Mouse (Mus musculus): Measurements from ENCODE around the gene Rufy4. TPM values are rescaled to one million over a fixed set of nuclear protein-coding genes. Genes with fewer than 3 reads are reported as not detected.

Rufy4 gene
- polyA plus RNA-seq (2017; shearing (Covaris generic)): under 1 TPM; 0.11 to 0.72 TPM

DNA sequence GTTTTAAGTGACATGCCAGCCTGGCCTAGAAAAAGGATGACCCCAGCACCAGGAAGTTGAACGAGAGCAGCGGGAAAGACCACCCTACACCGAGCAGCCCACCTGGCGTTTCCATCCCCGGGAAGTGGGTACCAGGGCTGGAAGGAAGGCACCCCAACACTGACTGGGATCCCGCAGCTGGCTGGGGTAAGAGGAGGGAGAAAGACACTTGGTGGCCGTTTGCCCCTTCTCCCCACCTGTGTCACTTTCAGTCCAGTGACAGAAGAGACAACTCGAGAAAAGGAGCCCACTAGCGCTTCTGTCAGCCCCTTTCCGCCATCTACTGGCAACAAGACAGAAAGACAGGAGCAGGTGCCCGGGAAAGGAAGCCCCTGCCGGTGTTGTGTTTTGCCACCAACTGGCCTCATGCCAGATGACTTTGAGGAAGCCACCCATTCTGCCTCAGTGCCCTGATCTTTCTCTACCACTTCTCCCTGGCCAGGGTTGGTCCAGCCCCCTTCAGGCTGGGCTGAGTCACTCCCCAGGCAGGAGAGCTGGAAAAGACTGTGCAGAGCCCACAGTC is at the start of gene Rufy4:
Gene Rufy4, plus strand, starts transcription at position 551 of the 562 bp plus-strand sequence.

DNA sequence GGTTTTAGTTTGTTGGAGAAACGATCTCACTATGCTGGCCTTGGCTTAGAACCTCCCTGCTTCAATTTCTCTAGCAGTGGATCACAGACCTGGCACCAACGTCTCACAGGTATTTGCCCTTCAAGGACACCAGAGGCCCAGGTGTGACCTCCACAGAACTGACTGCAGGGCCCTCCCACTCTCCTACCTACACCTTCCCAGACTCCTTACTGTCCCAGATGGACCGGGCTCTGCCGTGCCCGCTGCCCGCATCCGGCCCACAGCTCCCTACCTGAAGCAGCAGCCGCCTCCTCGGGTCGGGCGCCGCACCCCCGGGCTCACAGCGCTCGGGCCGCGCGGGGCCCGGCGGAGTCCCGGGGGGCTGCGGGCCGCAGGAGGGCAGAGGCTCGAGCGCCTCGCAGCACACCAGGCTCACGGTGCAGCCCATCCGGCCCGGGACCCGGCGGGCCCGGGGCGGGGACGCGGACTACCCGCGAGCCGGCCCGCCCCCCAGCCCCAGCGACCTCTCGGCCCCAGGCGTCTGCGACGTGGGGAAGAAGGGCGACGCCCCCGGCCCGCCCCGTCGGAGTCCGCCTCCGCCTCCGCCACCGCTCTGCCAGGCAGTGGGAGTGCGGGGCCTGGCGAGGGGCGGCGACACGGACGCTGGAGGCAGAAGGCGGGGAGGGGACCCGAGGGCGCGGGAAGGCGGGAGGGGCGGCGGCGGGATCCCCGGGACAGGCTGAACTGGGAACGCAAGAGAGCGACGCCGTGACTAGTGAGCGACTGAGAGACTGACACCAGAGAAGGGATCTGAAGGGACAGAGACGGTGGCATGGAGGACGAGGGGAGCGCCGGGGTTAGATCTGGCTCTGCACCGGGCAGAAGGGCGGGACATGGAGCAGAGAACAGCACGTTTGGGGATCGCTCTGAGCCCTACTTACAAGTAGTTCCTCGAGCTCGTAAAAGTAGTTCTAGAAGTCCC is 1.0 kb upstream of the Rufy4 start, which contains the start of gene Tns1:
Gene Tns1, minus strand, starts transcription at position 429 of the 961 bp plus-strand sequence.

DNA sequence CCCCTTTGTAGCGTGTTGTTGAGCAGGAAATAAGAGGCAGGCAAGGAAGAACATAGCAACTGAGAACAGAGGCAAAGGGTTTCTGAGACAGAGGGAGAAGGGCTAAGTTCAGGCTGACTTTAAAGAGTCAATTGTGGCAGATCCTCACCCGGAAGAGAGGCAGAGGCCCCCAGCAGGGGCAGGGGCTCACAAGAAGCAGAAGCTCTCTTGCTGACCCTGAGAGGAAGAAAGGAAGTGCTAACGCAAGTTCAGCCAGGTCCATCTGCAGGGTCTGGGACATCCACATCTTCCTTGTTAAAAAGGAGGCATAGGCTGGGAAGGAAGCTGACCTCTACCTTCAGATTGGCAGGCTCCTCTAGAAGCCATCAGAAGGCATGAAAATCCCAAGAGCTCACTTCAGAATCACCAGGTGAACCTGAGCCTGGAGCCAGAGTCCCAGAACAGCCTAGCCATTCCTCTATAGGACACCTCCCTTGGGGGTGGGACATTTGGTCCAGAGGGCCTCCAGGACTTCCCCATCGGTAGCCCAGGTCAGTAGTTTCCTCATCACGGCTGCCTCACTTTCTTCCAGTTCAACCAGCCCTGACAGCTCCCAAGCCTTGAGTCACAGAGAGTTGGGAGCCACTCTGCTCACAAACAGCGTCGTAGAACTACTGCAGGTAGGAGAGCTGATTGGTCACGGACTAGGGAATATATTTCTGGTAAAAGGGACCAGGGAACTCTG is 28.3 kb downstream of the Rufy4 start, which contains the start of gene Cxcr2:
Gene Cxcr2, plus strand, starts transcription at position 529 of the 724 bp plus-strand sequence.

DNA sequence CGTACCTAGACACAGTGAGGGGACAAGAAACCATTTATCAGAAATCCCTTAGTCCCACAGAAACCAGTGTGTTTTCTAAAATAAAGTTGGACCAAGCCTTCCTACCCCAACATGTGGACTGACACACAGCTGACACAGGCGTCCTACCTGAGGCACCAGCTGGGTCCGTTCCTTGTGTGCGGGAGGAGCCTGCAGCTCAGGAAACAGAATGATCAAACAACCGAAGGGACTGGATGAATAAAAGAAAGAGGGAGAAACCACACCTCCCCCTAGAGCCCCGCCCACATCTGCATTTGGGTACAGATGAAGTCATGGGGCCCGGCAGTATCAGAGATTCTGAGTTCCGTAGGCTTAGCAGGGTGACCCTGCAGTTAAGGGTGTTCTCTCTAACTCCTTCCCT is 69.1 kb downstream of the Rufy4 start, which contains the start of gene Cxcr1:
Gene Cxcr1, minus strand, starts transcription at position 187 of the 400 bp plus-strand sequence.

Other genes starting within 250 kb of the Rufy4 start
- 10 to 100 TPM in 1 of 2 experiments, 1 to 10 TPM in 1; 6.1 to 45.1 TPM for gene Tns1, start 1.1 kb upstream of the Rufy4 start, polyA plus RNA-seq (2017; shearing (Covaris generic))
- under 1 TPM; 0.05 to 0.83 TPM for gene Cxcr2, start 28.4 kb downstream of the Rufy4 start, polyA plus RNA-seq (2017; shearing (Covaris generic))
- under 1 TPM in 1 of 2 experiments, not detected in 1; 0.22 TPM for gene Cxcr1, start 69.1 kb downstream of the Rufy4 start, polyA plus RNA-seq (2017; shearing (Covaris generic))
- gene Arpc2, start 110.5 kb downstream of the Rufy4 start, polyA plus RNA-seq (2017; shearing (Covaris generic)): 1,000 to 10,000 TPM in 1 of 2 experiments, 100 to 1,000 TPM in 1; 961 to 1,093 TPM
- gene Gpbar1, start 153.0 kb downstream of the Rufy4 start, polyA plus RNA-seq (2017; shearing (Covaris generic)): 1 to 10 TPM in 1 of 2 experiments, not detected in 1; 3.0 TPM
- 100 to 1,000 TPM; 210 to 261 TPM for gene Aamp, start 159.2 kb downstream of the Rufy4 start, polyA plus RNA-seq (2017; shearing (Covaris generic))
- 10 to 100 TPM; 76.6 to 76.9 TPM for gene Pnkd, start 159.4 kb downstream of the Rufy4 start, polyA plus RNA-seq (2017; shearing (Covaris generic))
- gene Tmbim1, start 180.1 kb downstream of the Rufy4 start, polyA plus RNA-seq (2017; shearing (Covaris generic)): 10 to 100 TPM; 23.9 to 31.8 TPM
- not detected for gene Catip, start 236.6 kb downstream of the Rufy4 start, polyA plus RNA-seq (2017; shearing (Covaris generic))
- 1 to 10 TPM; 1.0 to 6.0 TPM for gene Slc11a1, start 249.7 kb downstream of the Rufy4 start, polyA plus RNA-seq (2017; shearing (Covaris generic))